Mouse (Mus musculus) thymus, postnatal 0 days (tissue): ENCODE results near the gene Lrp3. TPM values are rescaled to one million over a fixed set of nuclear protein-coding genes. Genes with fewer than 3 reads are reported as not detected.

Experiments used
- polyA plus RNA-seq: library from polyadenylated mRNA; unstranded; fragments of >200 nt; fragmentation: Nextera tagmentation; extraction: Ambion mirVana; gene quantifications from 2 replicates; pipeline ENCODE4 v1.2.1, GENCODE M21; 2015

The Lrp3 gene
- polyA plus RNA-seq, 1 experiment from 2014 or later, result 0.43 TPM

Other genes starting within 250 kb of the Lrp3 start
- gene Cebpg, start 158.9 kb downstream of the Lrp3 start, polyA plus RNA-seq, result 40.5 and 43.7 TPM in 2 replicates
- gene Cebpa, start 96.2 kb downstream of the Lrp3 start, polyA plus RNA-seq, result 5.2 and 6.2 TPM in 2 replicates
- 0.28 and 0.33 TPM in 2 replicates for gene Slc7a10, start 29.1 kb downstream of the Lrp3 start, polyA plus RNA-seq
- gene Gpatch1, start 102.9 kb upstream of the Lrp3 start, polyA plus RNA-seq, result 15.6 and 16.8 TPM in 2 replicates
- 0.89 and 1.2 TPM in 2 replicates for gene Rhpn2, start 118.7 kb upstream of the Lrp3 start, polyA plus RNA-seq
- gene Faap24, start 181.3 kb upstream of the Lrp3 start, polyA plus RNA-seq, result 30.7 and 35.4 TPM in 2 replicates
- 28.5 and 30.8 TPM in 2 replicates for gene Cep89, start 181.5 kb upstream of the Lrp3 start, polyA plus RNA-seq
- gene Slc7a9, start 233.3 kb upstream of the Lrp3 start, polyA plus RNA-seq, result not detected in 2 replicates